Mouse (Mus musculus) urinary bladder, postnatal 14 days (tissue): ENCODE results near the gene Cd7.
"Not testable (repeated sequence)": the region's sequence is repeated elsewhere in the genome, so short reads cannot be mapped to it uniquely, and the experiment has no call there.

Source experiments
- DNase-seq: peaks from one replicate; pipeline ENCODE4 v3.0.0; 2021; ENCODE audit warnings: low spot score

Cd7 gene

DNA sequence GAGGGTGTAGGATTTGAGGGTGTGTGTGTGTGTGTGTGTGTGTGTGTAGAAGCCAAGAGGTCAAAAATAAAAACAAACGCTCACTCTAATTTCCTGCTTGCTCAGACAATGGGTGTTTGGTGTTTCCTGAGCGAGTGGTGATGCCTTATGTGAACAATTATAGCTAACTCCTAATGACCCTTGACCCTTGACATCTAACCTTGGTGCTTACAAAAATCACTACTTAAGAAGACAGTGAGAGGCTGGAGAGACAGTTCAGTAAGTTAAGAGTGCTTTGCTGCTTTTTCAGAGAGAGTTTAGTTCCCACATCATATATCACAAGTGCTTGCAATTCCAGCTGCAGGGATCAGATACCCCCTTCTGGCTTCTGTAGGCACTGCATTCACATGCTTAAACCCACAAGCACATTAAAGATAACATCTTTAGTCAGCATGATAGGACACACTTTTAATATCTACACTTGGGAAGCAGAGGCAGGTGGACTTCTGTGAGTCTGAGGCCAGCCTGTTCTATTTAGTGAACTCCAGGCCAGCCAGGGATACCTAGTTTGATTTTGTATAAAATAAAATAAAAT lies 8.7 kb upstream of the Cd7 start:
- DNase-seq = no peak

DNA sequence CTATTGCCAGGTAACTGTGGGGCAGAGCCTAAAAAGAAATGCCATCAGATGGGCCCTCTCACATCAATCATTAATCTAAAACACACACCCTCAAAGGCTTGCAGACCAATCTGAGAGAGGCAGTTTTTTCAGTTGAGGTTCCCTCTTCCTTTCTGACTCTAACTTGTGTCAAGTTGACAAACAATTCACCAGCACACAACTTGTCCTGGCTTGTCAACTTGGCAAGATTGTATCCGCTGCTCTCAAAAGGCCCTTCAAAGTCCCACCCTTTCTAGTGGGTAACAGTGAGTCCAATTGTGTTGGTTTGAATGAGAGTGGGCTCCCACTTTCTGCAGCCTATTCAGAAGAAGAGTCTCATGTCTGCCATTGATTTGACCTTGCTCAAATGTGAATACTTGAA lies 6.1 kb upstream of the Cd7 start:
- DNase-seq = no peak

DNA sequence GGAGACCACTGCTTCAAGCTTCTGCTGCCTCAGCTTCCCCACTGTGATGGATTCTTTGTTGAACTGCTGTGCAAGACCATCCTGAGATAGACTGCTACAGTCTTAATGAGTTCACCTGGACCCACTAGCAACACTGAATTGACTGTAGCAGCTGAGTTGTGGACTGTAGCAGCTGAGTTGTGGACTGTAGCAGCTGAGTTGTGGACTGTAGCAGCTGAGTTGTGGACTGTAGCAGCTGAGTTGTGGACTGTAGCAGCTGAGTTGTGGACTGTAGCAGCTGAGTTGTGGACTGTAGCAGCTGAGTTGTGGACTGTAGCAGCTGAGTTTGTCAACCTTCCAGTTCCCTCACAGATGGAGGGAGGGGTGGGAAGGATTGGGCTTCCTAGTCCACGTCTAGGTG lies 3.8 kb upstream of the Cd7 start:
- DNase-seq = not testable (repeated sequence)

DNA sequence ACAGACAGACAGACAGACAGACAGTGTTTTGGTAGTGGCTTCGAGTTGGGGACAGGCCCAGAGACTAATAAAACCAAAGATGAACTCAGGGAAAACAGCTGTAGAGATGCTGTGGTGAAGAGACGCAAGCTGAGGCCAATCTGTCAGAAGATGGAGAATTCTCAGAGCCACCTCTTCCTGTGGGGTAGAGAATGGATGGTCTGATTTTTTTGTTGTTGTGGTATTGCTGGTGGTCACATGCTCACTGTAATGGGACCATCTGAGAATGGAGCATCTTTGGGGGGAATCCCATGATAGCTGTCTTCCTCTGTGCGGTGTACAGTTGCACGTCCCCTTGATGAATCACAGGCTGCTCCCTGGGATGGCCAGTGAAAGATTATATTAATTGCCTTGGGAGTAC lies 3.3 kb upstream of the Cd7 start:
- no peak for DNase-seq

GRCm38 (mm10) chr11:121041636-121042035 lies 2.4 kb upstream of the Cd7 start:
- DNase-seq = no peak

- peak; percentile 92 for DNase-seq
Observed at GRCm38 (mm10) chr11:121041212-121041611, 2.0 kb upstream of the Cd7 start.

DNA sequence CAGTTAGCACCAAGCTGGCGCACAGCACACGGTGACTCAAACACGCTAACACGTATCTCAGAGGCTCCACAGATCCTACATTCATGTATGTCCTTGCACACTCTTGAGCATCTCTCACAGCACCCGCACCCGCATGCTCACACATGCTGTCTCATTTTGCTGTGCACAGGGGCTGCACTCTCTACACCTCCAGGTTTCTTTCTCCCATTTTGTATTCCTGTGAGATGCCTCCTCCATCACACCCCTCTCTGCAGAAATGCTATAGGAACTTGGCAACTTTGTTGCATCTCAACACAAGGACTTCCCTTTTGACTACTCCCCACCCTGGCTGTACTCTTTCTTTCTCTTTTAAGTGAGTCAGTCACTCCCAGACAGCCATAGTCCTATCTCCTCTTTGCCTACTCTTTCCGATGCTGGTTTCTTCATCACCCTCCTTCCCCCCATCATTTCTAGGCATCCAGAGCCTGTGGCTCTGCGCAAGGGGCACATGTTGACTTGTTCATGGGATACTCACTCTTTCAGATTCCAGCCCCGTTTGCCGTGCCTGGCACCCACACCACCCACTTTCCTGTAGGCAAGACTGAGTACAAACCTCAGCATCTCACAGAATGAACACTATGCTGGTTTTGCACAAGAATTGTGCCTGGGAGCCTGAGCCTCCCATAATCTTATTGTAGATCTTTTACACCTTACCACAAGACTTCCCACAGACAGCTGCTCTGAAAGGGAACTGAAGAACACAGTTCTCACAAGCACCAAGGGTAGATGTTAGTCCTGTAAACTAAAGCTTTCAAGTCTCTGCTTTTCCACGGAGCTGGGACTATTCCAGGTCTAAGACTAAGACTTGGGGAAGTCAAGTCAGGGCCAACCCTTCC lies 615 bp downstream of the Cd7 start:
- DNase-seq = no peak

GRCm38 (mm10) chr11:121033118-121033517 lies 6.1 kb downstream of the Cd7 start:
- no peak for DNase-seq

GRCm38 (mm10) chr11:121027259-121027658 lies 12.0 kb downstream of the Cd7 start:
- DNase-seq = no peak

GRCm38 (mm10) chr11:121024163-121024562 lies 15.1 kb downstream of the Cd7 start:
- no peak for DNase-seq

GRCm38 (mm10) chr11:121019501-121019900 lies 19.7 kb downstream of the Cd7 start:
- DNase-seq = no peak

GRCm38 (mm10) chr11:121017703-121018102 lies 21.5 kb downstream of the Cd7 start:
- peak; percentile 72 for DNase-seq

GRCm38 (mm10) chr11:121015472-121015871 lies 23.7 kb downstream of the Cd7 start:
- DNase-seq = no peak

DNA sequence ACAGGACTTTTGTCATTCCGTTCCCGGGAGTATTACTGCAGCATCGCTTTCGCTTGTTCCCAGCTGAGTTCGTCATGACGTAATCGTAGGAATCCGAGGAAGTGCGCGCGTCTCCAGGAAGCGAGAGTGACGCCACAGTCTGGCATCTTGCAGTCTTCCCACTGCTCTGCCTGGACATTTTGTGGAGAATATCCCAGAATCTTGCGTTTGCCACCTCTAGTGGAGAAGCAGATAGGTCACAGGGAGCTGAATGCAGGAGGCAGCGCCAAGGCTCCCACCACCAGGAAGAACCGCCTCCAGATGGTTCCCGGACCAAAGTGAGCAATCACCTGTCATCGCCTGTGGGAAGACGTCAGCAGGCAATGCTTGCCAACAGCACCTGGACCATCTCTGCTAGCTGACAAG lies 24.3 kb downstream of the Cd7 start:
- DNase-seq = peak; percentile 27

DNA sequence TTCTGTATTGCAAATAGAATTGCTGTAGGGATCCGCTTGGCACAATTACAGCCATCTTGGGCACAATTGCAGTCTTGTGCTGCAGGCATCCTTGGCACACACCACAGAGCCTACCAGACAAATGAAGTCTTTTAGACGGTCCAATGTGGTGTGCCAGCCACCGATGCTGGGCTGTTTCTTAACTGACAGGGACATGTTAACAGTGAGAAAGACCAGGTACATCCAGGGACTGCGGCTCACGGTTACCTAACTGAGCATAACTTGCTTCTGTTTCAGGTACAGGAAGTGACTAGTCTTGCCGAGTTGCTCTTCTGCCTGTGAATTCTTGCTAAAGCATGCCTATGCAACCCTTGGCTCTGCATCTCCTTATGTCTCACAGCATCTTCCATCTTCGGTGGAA lies 25.6 kb downstream of the Cd7 start:
- no peak for DNase-seq

DNA sequence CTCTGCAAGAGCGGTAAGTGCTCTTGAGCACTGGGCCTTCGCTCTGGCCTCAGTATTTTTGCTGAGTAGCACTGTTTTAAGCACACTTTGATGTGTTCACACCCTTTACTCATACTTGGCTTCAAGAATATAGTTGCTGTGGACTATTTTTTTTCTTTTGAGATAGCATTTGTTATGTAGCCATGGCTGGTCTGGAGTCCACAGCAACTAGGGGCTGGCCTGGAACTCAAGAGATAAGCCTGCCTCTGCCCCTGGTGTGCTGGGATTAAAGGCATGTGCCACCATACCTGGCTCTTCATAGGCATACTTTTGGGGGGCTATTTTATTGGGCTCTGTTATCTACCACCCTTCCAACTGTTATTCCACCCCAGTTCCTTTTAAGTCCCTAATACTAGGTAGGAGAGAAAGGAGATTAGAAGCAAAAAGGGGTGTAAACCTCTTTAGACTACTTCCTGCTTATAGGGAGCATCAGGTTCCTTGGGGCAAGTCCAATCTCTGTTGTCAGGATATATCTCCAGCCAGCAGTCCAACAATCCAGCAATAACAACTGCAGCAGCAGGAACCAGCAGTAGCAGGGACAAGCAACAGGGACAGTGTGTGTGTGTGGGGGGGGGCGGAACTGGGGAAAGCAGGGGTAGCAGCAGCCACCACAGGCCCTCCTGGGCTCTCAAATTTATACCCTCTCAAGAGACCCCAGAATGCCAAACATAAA lies 29.0 kb downstream of the Cd7 start:
- no peak for DNase-seq

GRCm38 (mm10) chr11:121006184-121006583 lies 33.0 kb downstream of the Cd7 start:
- no peak for DNase-seq

DNA sequence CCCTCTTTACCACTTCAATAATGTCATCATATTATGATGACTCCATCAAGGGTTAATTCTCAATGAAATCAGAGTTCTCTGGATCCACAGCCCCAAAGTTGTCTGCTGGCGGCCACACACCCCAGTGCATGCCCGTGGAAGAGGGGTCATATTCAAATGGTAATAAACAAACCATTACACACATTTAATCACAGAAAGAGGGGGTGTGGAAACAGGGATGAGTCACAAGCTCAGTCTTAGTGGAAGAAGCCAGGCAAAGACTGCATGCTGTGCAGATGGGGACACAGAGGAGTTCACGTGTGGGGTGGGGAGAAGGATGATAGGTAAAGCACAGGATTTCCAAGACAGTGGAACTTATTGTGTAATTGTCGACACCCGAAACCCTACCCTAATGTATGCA lies 34.9 kb downstream of the Cd7 start:
- no peak for DNase-seq

GRCm38 (mm10) chr11:121001966-121002365 lies 37.3 kb downstream of the Cd7 start:
- peak; percentile 50 for DNase-seq

- no peak for DNase-seq
Observed at GRCm38 (mm10) chr11:120994741-120995140, 44.5 kb downstream of the Cd7 start.

DNA sequence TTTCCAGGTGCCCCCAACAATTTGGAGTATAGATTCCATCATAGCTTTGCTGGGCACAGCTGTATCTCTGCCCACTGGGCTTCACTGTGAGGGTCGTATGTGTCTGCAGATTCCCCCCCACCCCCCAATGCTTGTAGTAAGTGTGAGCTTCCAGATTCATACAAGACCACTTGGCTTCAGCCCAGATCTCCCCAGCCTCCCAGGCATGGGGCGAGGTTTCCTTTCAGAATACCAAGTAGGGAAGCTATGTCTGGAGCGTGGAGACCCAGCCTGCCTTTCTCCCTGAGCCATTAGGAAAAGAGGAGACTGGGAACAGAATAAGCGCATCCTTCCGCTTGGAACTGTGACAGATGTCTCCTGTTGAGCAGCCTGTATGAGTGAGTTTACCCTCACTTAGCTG lies 45.6 kb downstream of the Cd7 start:
- DNase-seq = no peak

GRCm38 (mm10) chr11:120993080-120993479 lies 46.1 kb downstream of the Cd7 start:
- no peak for DNase-seq

DNA sequence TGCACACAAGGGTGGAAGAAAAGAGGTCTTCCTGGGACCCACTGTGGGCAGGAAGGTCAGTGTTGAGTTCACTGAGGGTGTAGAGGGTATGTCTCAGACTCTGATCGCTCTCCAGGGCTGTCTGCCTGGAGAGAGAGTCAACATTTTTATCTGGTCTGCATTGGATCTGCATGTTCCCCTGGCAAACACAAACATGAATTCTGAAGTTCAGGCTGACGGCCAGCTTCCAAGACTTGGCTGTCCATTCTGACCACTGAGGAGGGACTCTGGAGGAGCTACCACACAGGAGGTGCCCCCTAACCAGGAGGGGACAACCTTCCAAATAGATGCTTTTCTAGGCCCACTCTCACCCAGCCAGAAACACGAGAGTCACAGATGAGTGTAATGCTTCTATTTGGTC lies 47.4 kb downstream of the Cd7 start:
- peak; percentile 34 for DNase-seq
